Mouse (Mus musculus) intestine, embryonic 14.5 days (tissue): ENCODE data around the gene Hivep1. TPM values are rescaled to one million over a fixed set of nuclear protein-coding genes. Genes with fewer than 3 reads are reported as not detected.

Experiments
- ATAC-seq: fragments of 200-750 bp; cut with Nextera tagmentation; replicated peaks from 2 replicates; pipeline ENCODE4 v1.8.0; 2017; ENCODE audit warnings: low read depth, moderate number of reproducible peaks, moderate TSS enrichment, moderate library complexity; ENCODE audit not compliant: low FRiP score, low TSS enrichment
- DNase-seq: peaks from one replicate; pipeline ENCODE4 v3.0.0-alpha.2; 2018; ENCODE audit warnings: low spot score
- H3K27ac ChIP-seq: fragments of 300-500 bp; sonication (generic); 2 replicates; pipeline ENCODE4 v1.5.1; 2014; ENCODE audit warnings: low read depth, mild to moderate bottlenecking, control low read depth
- H3K27me3 ChIP-seq: fragments of 300-500 bp; sonication (generic); replicated peaks from 2 replicates; pipeline ENCODE4 v1.6.1; 2014; ENCODE audit warnings: low read length, control low read depth; ENCODE audit not compliant: control insufficient read depth, insufficient read depth
- H3K36me3 ChIP-seq: fragments of 300-500 bp; sonication (generic); 2 replicates; pipeline ENCODE4 v1.6.1; 2014; ENCODE audit warnings: low read length, control low read depth; ENCODE audit not compliant: control insufficient read depth, insufficient read depth
- H3K4me1 ChIP-seq: fragments of 300-500 bp; sonication (generic); replicated peaks from 2 replicates; pipeline ENCODE4 v1.6.1; 2014; ENCODE audit warnings: low read length, control low read depth, mixed read lengths; ENCODE audit not compliant: control insufficient read depth, insufficient read depth
- H3K4me2 ChIP-seq: fragments of 300-500 bp; sonication (generic); 2 replicates; pipeline ENCODE4 v1.6.1; 2014; ENCODE audit warnings: low read length
- H3K4me3 ChIP-seq: fragments of 300-500 bp; sonication (generic); 2 replicates; pipeline ENCODE4 v1.5.1; 2014; ENCODE audit warnings: low read depth, low read length, control low read depth, mixed read lengths
- H3K9ac ChIP-seq: fragments of 300-500 bp; sonication (generic); 2 replicates; pipeline ENCODE4 v1.6.1; 2014; ENCODE audit warnings: mild to moderate bottlenecking, low read length
- H3K9me3 ChIP-seq: fragments of 300-500 bp; sonication (generic); 2 replicates; pipeline ENCODE4 v1.6.1; 2016; ENCODE audit warnings: low read length, control low read depth; ENCODE audit not compliant: control insufficient read depth
- WGBS: fragments of 180-500 bp; shearing (Covaris S2); extraction: QIAGEN DNeasy Blood & Tissue Kit; methylation state at CpG from one replicate; pipeline ENCODE4 v1.1.7; 2014; 5-methylcytosine and 5-hydroxymethylcytosine counted together
- polyA plus RNA-seq: library from polyadenylated mRNA; unstranded; fragments of >200 nt; fragmentation: Nextera tagmentation; extraction: Ambion mirVana; gene quantifications from 2 replicates; pipeline ENCODE4 v1.2.1, GENCODE M21; 2014

Hivep1 gene
- polyA plus RNA-seq, 1 experiment from 2014 or later, result 10.0 TPM

DNA sequence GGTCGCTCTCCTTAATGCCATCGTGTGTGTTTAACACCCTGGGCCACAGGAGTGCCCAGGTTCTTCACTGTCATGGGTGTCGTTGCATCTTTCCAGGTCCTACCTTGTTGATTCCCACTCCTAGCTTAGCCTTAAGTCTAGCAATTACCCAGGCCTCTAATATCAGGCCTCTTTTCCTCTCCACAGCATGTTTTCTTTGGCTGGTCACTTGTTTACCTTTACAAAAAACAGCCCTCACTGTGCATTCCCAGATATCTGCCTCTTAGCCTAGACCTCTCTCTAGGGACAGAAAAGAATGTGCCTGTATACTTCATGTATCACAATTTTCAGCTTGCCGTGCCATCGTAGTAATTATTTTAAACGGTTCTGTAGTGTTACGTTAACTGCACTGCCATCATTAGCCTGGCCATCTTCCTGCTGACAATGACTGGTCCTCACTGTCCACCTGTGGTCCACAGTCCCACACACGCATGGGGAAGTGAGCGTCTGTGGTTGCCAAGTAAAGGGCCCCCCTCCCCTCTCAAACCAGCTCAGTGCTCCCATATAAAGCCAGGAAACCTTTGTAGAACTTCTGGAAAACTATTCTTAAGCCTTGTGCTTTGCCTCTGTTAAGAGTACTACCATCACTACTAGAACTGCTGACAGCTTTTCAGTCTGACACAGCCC, 98.8 kb downstream of the Hivep1 start:
- DNase-seq (no peak), ATAC-seq (no peak)
- no peak overlapping the region for H3K9ac ChIP-seq
- H3K27ac ChIP-seq, result no peak overlapping the region
- no peak overlapping the region for H3K4me2 ChIP-seq
- WGBS, result 74% methylated on average over 9 of the region's 9 CpGs
- H3K27me3 ChIP-seq, result no peaks in the 10 kb centered on the region
- no peaks in the 10 kb centered on the region for H3K9me3 ChIP-seq
- H3K4me1 ChIP-seq, result peaks cover 9% of the 10 kb centered on the region; the same call in 1 of the 2 replicates
- peaks cover 14% of the 10 kb centered on the region for H3K36me3 ChIP-seq
- no peak overlapping the region for H3K4me3 ChIP-seq

DNA sequence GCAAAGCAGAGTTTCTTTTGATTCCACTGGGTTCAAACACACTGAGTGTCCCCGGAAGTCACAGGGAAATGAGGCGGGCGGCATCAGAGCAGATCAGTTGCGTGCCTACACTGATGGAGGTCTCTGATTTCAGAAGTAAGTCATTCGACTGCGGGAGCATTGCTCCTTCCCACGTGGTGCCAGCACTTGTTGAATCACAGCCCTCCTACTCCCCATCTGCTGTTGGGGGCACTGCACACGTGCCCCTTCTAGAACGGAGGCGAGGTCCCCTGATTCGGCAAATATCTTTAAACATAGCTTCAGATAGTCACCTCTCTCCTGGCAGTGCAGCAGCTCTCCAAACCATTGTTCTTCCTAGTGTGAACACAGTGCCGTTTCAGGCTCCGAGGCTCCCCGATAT, 106.4 kb downstream of the Hivep1 start:
- DNase-seq, result no peak

DNA sequence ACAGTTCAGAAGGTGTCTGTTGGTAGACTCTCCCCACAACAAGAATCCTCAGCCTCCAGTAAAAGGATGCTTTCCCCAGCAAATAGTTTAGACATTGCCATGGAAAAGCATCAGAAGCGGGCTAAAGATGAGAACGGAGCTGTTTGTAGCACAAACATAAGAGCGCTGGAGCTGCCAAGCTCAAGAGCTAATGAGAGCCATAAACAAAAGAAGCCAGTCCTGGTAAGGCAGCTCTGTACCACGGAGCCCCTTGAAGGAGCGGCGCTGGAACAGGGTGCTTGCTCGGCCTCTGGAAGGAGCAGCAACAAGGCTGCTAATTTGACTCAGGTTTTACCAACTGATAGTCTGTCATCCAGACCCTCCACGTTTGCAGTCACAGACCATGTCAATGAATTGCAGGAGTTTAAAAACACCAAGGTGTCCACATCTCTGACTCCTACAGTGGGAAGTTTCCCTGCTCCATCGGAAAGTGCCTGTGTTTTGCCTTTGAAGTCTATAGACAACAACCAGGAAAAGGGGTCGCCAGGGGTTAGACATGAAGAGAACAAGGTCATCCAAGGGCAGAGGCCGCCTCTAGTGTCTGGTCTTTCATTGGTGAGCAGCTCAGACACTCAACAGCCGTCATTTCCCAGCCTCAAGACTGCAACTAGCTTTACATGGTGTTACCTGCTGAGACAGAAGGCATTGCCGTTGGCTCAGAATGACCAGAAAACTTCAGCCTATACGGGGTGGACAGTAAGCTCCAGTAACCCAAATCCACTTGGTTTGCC, 107.8 kb downstream of the Hivep1 start:
- no peak overlapping the region for H3K4me3 ChIP-seq
- H3K27ac ChIP-seq, result no peak overlapping the region
- H3K9me3 ChIP-seq, result no peaks in the 10 kb centered on the region
- no peaks in the 10 kb centered on the region for H3K4me1 ChIP-seq
- DNase-seq, result no peak
- whole genome bisulfite sequencing, result 67% methylated on average over 14 of the region's 14 CpGs
- no peak overlapping the region for H3K9ac ChIP-seq
- ATAC-seq, result no peak
- H3K4me2 ChIP-seq, result no peak overlapping the region
- H3K36me3 ChIP-seq, result peaks cover 56% of the 10 kb centered on the region
- H3K27me3 ChIP-seq, result no peaks in the 10 kb centered on the region

More for the DNA sequence above, 106.4 kb downstream of the Hivep1 start:
- Histone ChIP-seq H3K9me3 (no peaks in the 10 kb centered on the region), H3K36me3 (peaks cover 55% of the 10 kb centered on the region), H3K9ac (no peak overlapping the region), H3K4me2 (no peak overlapping the region), H3K27me3 (no peaks in the 10 kb centered on the region), H3K4me3 (no peak overlapping the region), H3K4me1 (no peaks in the 10 kb centered on the region), H3K27ac (no peak overlapping the region)
- 93% methylated on average over 14 of the region's 14 CpGs for WGBS
- ATAC-seq, result no peak

GRCm38 (mm10) chr13:42170802-42171201, 119.0 kb downstream of the Hivep1 start:
- DNase-seq (no peak), ATAC-seq (no peak)
- 87% methylated on average over 1 of the region's 1 CpGs for WGBS
- no peak overlapping the region for H3K27ac ChIP-seq
- H3K9ac ChIP-seq, result no peak overlapping the region
- H3K9me3 ChIP-seq, result no peaks in the 10 kb centered on the region
- H3K4me3 ChIP-seq, result no peak overlapping the region
- H3K36me3 ChIP-seq, result peaks cover 37% of the 10 kb centered on the region
- no peaks in the 10 kb centered on the region for H3K4me1 ChIP-seq
- no peaks in the 10 kb centered on the region for H3K27me3 ChIP-seq
- no peak overlapping the region for H3K4me2 ChIP-seq

DNA sequence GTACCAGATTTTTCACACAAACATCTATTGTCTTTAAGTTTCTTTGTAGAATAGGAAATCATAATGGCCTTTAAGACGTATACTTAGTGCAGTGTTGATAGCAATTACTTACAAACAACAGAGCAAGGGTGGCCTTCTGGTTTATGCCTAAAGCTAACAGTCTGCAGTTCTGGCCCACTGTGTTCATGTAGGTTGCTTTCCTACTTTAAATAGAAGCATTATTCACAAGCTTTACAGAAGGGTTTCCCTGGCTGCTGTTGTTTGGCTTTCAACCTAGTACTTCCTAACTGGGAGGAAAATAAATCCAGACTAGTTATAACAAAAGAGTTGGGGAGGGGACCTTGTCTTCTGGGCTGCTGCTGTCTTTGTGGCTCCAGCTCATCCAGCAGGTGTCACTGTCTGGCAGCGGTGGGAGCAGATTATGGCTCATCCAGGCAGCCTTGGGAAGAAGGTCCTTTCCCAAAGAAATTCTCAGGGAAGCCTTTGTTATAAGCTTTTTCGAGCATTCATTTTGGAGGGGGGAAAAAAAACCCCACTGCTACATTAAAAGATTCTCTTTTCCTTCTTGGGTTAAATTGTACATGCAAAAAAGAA, 123.1 kb downstream of the Hivep1 start:
- H3K4me3 ChIP-seq, result no peak overlapping the region
- no peak for DNase-seq
- H3K27me3 ChIP-seq, result no peaks in the 10 kb centered on the region
- no peak for ATAC-seq
- H3K36me3 ChIP-seq, result peaks cover 29% of the 10 kb centered on the region; the same call in 1 of the 2 replicates
- no peaks in the 10 kb centered on the region for H3K9me3 ChIP-seq
- H3K4me2 ChIP-seq, result no peak overlapping the region
- no peak overlapping the region for H3K9ac ChIP-seq
- H3K4me1 ChIP-seq, result no peaks in the 10 kb centered on the region
- H3K27ac ChIP-seq, result no peak overlapping the region
- 29% methylated on average over 3 of the region's 3 CpGs for WGBS

DNA sequence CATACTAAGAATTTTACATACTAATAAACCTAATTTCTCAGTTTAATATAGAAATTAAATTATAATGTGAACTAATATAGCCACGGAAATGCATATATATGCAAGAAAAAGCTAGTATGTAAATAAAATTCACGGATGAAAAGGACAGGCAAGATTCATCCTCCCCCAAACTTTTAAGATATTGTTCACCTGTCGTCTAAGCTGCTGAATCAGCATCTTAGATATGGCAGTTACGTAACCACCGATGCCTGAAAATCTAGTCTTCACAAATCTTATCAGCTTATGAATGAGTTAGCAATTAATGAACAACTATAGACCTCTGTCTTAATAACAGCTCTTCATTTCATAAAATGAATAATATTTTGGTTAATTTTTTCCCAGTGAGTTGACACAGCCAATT, 130.8 kb downstream of the Hivep1 start:
- no peak overlapping the region for H3K4me2 ChIP-seq
- 92% methylated on average over 5 of the region's 5 CpGs for WGBS
- no peak for ATAC-seq

GRCm38 (mm10) chr13:42184131-42184530, 132.3 kb downstream of the Hivep1 start:
- 94% methylated on average over 17 of the region's 17 CpGs for WGBS
- H3K27me3 ChIP-seq, result no peaks in the 10 kb centered on the region
- DNase-seq (no peak), ATAC-seq (no peak)
- no peak overlapping the region for H3K9ac ChIP-seq
- H3K27ac ChIP-seq, result no peak overlapping the region
- no peak overlapping the region for H3K4me3 ChIP-seq
- H3K36me3 ChIP-seq, result peaks cover 36% of the 10 kb centered on the region
- no peak overlapping the region for H3K4me2 ChIP-seq
- no peaks in the 10 kb centered on the region for H3K4me1 ChIP-seq
- no peaks in the 10 kb centered on the region for H3K9me3 ChIP-seq

More for the DNA sequence above, 130.8 kb downstream of the Hivep1 start:
- Histone ChIP-seq H3K4me1 (no peaks in the 10 kb centered on the region), H3K9me3 (no peaks in the 10 kb centered on the region), H3K9ac (no peak overlapping the region), H3K27me3 (no peaks in the 10 kb centered on the region), H3K4me3 (no peak overlapping the region), H3K27ac (no peak overlapping the region), H3K36me3 (peaks cover 42% of the 10 kb centered on the region)
- no peak for DNase-seq

DNA sequence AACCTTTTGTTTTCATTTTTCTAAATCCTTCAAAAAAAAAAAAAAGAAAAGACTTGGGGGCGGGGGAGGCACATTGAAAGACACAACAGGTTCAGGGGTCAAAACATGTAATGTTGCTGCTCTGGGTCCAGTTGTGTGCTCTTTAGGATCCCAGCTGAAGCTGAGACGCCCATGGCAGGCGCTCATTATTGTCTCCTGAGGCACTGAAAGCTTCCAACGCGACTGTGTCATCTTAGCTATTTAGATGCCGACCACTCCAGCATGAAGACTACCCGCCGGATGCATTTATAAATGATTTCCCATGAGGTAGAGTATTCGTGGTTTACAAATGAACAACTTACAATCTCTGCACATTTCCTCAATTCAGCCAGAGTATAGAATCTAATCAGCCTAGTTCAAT, 141.2 kb downstream of the Hivep1 start:
- ATAC-seq (no peak), DNase-seq (no peak)
- H3K4me3 ChIP-seq, result no peak overlapping the region
- H3K4me1 ChIP-seq, result no peaks in the 10 kb centered on the region
- H3K27ac ChIP-seq, result no peak overlapping the region
- H3K4me2 ChIP-seq, result no peak overlapping the region
- H3K36me3 ChIP-seq, result no peaks in the 10 kb centered on the region
- H3K9ac ChIP-seq, result no peak overlapping the region
- H3K9me3 ChIP-seq, result no peaks in the 10 kb centered on the region
- H3K27me3 ChIP-seq, result no peaks in the 10 kb centered on the region
- 52% methylated on average over 9 of the region's 9 CpGs for WGBS
